Mouse (Mus musculus): ENCODE results near the gene Ripor2.

DNA sequence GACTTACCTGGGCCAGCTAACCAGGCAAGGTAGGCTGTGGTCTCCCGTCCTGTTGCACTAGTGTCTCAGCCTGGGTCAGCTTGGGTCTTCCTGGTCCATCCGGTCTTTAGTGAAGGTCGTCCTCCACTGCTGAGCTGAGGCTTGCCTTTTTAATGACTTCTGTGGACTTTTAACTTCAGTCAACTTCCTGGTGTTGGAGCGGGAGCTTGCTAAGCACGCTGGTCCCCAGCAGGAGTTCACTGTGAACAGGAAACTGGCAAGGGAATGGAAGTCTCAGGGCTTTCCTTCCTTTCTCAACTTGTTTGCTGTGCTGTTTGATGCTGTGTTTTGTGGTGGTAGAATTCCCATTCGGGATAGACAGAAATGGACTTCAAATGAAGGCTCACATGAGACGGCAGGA, 135.7 kb downstream of the Ripor2 start:
- TF ChIP-seq CTCF (IDR thresholded peaks at IDR 0.05; ENCODE audit: low read depth, low read length): no peak
- no peak for TF ChIP-seq POLR2A (IDR thresholded peaks at IDR 0.05; ENCODE audit: insufficient read depth, low read length)
- no peak for TF ChIP-seq EP300 (IDR thresholded peaks at IDR 0.05; ENCODE audit: insufficient read depth, low read depth, low read length)

Measured in ES-Bruce4 (cell line).